Mouse (Mus musculus) neutrophil, adult 5-6 weeks (primary cell): ENCODE data around the gene Gsdma3. TPM values are rescaled to one million over a fixed set of nuclear protein-coding genes. Genes with fewer than 3 reads are reported as not detected.

Experiments
- ATAC-seq: fragments of 151-379, 151-347 bp; 2 replicates; pipeline ENCODE4 v1.8.0; 2017; ENCODE audit warnings: mild to moderate bottlenecking, moderate TSS enrichment; ENCODE audit not compliant: insufficient number of reproducible peaks, poor library complexity, low FRiP score, severe bottlenecking; ENCODE audit errors: extremely low read depth
- total RNA-seq: library from RNA; stranded (forward); fragments of 200-1000 nt; gene quantifications from 2 replicates; pipeline ENCODE4 v1.2.3, GENCODE M21; 2017

Gene Gsdma3
- not detected in 2 replicates for total RNA-seq

- no peak for ATAC-seq
Observed at GRCm38 (mm10) chr11:98625611-98626410, at the start of gene Gsdma3, which contains the start of gene Gm12355. Gene Gsdma3 (plus strand): TSS chr11:98626360. Gene Gm12355 (minus strand): TSS chr11:98625661.

GRCm38 (mm10) chr11:98577776-98578175, 48.4 kb upstream of the Gsdma3 start:
- no peak for ATAC-seq

GRCm38 (mm10) chr11:98580301-98581121, 45.6 kb upstream of the Gsdma3 start:
- no peak for ATAC-seq

GRCm38 (mm10) chr11:98581286-98582029, 44.7 kb upstream of the Gsdma3 start:
- ATAC-seq, result no peak

GRCm38 (mm10) chr11:98582030-98582388, 44.2 kb upstream of the Gsdma3 start:
- no peak for ATAC-seq

GRCm38 (mm10) chr11:98582551-98583264, 43.5 kb upstream of the Gsdma3 start:
- no peak for ATAC-seq

- ATAC-seq, result no peak
Observed at GRCm38 (mm10) chr11:98583265-98583552, 43.0 kb upstream of the Gsdma3 start.

- ATAC-seq, result no peak
Observed at GRCm38 (mm10) chr11:98583571-98583970, 42.6 kb upstream of the Gsdma3 start.

GRCm38 (mm10) chr11:98584146-98584545, 42.0 kb upstream of the Gsdma3 start:
- ATAC-seq, result no peak

- no peak for ATAC-seq
Observed at GRCm38 (mm10) chr11:98584629-98585177, 41.5 kb upstream of the Gsdma3 start.

- no peak for ATAC-seq
Observed at GRCm38 (mm10) chr11:98586087-98586891, 39.9 kb upstream of the Gsdma3 start.

GRCm38 (mm10) chr11:98586892-98587563, 39.1 kb upstream of the Gsdma3 start, which contains the start of gene Ormdl3:
Gene Ormdl3 (minus strand): TSS chr11:98587368.
- peak; percentile 93 for ATAC-seq

- ATAC-seq, result no peak
Observed at GRCm38 (mm10) chr11:98587684-98588546, 38.2 kb upstream of the Gsdma3 start.

GRCm38 (mm10) chr11:98588833-98589281, 37.3 kb upstream of the Gsdma3 start:
- no peak for ATAC-seq

- ATAC-seq, result no peak
Observed at GRCm38 (mm10) chr11:98589306-98589705, 36.9 kb upstream of the Gsdma3 start.
